Mouse (Mus musculus) liver, adult 2 months (tissue): ENCODE measurements at regions not wholly inside any gene's neighbourhood (a gene's known extent, or its start where the extent isn't known, plus 50 kb on each side); places are given as distances from the start of the nearest gene placed in this dataset.

ENCODE experiments used
- CTCF ChIP-seq: fragments of 200-500 bp; IDR thresholded peaks from 2 replicates; pipeline ENCODE4 v1.5.1; 2011; ENCODE audit warnings: low read depth, low read length, control low read depth
- POLR2A ChIP-seq: fragments of 200-500 bp; IDR thresholded peaks from 2 replicates; pipeline ENCODE4 v1.6.1; 2011; ENCODE audit warnings: low read length, control low read depth; ENCODE audit not compliant: insufficient read depth; ENCODE audit errors: extremely low read depth

GRCm38 (mm10) chr1:102185925-102186324 is 2413.4 kb downstream of the Cntnap5b start:
- TF ChIP-seq CTCF (no peak), POLR2A (no peak)
